Mouse (Mus musculus): ENCODE results near the gene Hist1h2bk. TPM values are rescaled to one million over a fixed set of nuclear protein-coding genes. Genes with fewer than 3 reads are reported as not detected.

Gene Hist1h2bk
- 10 to 100 TPM; 30.5 to 35.2 TPM for total RNA-seq (2021)

DNA sequence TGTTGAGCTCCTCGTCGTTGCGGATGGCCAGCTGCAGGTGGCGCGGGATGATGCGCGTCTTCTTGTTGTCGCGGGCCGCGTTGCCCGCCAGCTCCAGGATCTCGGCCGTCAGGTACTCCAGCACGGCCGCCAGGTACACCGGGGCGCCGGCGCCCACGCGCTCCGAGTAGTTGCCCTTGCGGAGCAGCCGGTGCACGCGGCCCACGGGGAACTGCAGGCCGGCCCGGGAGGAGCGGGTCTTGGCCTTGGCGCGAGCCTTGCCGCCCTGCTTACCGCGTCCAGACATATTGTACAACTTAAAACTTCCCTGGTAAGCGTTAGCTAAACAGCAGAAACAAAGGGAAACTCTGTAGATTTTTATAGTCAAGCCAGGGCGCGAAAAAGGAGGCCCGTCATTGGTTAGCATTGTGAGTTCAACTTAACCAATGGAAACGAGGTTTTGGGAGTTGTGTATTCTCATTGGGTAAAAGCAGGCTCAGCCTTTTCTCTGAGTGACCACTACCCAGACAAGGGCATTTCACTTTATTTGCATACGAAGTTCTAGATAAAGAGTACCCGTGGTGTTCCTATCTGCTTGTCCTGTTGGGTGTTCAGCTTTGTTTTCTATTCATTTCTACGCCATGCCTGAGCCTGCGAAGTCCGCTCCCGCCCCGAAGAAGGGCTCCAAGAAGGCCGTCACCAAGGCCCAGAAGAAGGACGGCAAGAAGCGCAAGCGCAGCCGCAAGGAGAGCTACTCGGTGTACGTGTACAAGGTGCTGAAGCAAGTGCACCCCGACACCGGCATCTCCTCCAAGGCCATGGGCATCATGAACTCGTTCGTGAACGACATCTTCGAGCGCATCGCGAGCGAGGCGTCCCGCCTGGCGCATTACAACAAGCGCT, at the start of gene Hist1h2bk, which contains the start of gene Hist1h2ah:
TSS of gene Hist1h2bk (plus strand) at position 604 of the 882 bp plus-strand sequence.
TSS of gene Hist1h2ah (minus strand) at position 302 of the 882 bp plus-strand sequence.
- DNase-seq: peak; percentile 76 to 85

DNA sequence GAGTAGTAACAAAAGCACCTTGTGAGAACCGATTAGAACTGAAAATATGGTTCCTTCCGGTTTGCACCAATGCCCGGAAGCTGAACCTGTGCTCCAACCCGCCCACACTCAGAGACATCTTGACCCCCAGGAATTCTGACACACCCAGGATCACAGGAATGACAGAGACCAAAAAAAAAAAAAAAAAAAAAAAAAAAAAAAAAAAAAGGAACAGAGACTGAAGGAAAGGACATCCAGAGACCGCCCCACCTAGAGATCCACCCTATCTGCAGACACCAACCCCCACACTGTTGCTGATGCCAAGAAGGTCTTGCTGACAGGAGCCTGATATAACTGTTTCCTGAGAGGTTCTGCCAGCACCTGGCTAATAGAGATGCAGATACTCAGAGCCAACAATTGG, 43.1 kb upstream of the Hist1h2bk start:
- no peak for DNase-seq

DNA sequence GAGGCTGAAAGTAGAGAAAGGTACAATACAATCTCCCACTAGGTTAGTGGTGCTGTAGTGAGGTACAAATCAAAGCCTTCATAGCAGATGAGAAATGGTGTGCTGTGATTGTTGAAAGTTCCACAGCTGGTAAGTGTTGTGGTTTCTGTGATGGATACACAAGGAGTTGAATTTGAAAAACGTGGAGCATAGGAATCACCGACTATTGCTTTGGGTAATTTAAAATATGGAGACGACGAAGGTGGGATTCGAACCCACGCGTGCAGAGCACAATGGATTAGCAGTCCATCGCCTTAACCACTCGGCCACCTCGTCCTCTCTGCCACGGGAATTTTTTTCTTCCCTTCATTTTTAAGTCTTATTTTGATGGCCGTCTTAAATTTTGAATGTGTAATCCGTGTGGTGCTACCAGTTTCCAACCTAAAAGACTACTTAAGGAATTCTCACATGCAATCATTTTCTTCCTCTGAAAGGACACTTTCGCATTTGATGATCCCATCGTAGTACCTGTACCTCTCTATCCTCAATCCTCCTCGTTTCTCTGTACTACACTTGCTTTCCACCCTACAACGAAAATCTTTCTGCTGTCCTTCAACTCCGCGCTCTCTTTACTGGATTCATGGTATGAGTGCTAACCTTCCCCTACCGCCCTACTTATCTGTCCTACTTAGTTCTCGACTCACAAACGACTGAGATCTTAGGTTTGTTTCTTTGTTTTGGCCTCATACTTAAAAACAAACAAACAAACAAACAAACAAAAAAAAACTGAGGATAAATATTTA, 41.5 kb upstream of the Hist1h2bk start:
- DNase-seq: peak in 1 of 2 experiments; percentile 41

- no peak for DNase-seq
These were observed 40.8 kb upstream of the Hist1h2bk start for GRCm38 (mm10) chr13:21994896-21995295.

- no peak for DNase-seq
These were observed 40.2 kb upstream of the Hist1h2bk start for GRCm38 (mm10) chr13:21995331-21995914.

GRCm38 (mm10) chr13:21996101-21996839, 39.4 kb upstream of the Hist1h2bk start:
- no peak for DNase-seq

DNA sequence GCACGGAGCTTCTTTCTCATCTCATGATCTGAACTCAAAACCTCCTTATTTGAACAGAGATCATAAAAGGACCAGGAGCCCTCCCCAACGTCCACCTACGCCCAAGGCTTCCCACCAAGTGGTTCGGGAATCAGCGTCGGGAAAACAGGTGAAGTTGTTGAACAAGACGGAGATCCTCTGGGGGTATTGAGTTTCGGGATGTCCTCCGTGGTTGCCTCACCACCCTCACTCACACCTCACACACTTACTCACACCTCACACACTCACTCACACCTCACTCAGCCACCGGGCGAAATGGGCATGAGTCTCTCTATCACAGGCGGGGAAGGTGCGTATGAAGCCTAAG, 38.9 kb upstream of the Hist1h2bk start:
- DNase-seq: no peak

- no peak for DNase-seq
These were observed 38.4 kb upstream of the Hist1h2bk start for GRCm38 (mm10) chr13:21997201-21997820.

DNA sequence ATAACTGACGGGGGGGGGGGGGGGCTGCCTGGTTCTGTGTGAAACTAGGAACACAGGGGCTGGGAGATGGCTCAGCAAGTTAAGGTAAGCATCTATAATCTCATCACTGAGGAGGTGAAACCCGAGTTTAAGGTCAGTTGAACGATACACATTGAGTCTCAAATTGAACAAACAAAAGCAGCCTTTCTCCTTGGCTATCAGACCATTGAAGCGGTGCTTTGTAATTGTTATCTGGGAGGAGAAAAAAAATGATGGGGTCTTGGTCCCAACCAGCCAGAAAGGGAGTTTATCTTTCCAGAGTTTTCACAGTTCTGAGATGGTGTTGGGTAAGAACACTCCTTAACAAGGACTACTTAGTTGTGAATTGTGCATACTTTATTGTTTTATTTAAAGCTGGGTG, 37.8 kb upstream of the Hist1h2bk start:
- no peak for DNase-seq

GRCm38 (mm10) chr13:21998412-21998811, 37.3 kb upstream of the Hist1h2bk start:
- no peak for DNase-seq

- DNase-seq: no peak
These were observed 36.5 kb upstream of the Hist1h2bk start for GRCm38 (mm10) chr13:21999147-21999546.

DNA sequence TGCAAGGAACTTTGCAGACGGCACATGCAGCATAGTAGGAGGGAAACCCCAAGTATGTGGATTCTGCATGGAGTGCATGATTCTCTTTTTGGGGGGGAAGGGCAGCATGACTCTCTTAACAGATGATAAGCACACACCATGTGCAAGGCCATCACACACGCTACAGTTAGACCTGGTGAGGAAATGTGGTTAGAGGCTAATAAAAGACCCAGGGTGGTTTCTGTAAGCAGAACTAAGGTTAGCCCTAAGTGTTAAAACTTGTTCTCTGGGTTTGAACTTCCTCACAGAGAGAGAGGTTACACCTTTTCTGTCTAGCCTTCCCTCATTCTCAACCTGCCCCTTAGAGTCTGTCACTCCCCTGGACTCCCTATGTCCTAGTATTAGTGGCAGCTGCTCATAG, 34.3 kb upstream of the Hist1h2bk start:
- DNase-seq: no peak

DNA sequence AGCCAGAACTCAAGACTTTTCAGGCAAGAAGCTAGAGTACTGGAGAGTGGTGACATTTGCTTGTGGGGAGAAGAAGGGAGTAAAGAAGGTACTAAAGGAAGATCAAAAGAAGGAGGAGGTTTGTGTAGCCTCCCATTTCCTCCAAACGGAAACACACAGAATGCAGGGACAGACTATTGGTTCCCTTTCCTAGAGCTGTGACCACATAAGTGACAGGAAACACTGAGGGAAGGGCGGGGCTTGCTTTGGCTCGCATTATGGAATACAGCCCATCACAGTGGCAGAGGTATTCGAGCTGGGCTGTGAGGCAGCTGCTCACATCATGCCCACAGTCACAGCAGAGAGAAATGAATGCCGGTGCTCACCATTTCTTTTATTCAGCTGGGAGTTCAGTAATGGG, 33.8 kb upstream of the Hist1h2bk start:
- DNase-seq: no peak

GRCm38 (mm10) chr13:22005605-22006333, 29.9 kb upstream of the Hist1h2bk start:
- DNase-seq: peak in 1 of 2 experiments; percentile 34

DNA sequence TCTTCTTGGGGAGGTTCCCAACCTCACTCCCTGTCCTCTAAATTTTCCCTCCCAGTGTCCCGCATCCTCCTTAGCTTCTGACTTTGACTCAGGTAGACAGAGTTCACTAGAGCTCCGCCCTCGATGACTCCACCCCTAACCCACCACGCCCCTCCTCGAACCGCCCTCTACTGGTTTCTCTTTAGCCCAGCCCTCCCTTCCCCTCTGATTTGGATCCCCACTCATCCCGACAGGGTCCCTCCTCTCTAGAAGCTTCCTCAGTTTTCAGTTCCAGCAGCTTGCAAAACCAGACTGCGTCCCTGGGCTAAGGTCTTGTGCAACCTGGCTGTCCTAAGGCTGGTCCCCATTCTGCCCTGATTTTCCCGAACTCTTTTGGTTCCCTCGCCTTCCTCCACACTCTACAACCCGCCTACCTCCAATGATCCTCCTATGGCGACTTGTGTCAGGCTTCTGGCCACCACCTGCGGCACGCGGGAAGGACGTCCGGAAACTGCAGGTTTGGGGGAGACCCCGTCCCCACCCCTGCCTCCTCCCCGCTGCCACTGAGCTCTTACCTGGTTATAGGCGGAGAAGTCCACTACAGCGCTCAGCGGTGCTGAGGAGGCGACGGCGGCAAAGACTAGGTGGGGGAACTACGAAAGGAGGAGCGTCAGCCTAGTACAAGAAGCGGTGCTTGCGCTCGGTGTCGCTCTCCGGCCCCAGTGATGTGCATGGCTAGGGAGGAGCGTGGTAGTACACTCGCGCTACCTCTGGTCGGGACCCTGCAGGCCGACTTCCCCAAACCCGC, 29.1 kb upstream of the Hist1h2bk start:
- DNase-seq: peak in 1 of 2 experiments; percentile 32

DNA sequence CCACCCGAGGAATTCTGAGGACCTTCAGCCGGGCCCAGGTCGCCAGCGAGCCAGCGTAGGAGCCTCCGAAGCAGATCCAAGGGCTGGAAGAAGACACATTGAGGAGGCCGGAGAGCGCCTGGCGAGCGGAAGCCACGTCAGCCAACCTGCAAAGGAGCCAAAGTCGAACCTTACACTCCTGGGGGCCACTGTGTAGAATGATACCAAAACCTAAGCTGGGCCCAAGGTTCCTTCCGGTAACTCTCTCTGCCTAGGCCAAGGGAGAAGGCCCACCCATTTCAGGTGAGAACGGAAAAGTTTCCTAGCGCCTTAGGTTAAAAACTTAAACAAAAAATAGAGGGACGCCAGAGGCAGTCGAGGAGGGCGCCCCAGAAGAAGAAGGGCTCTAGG, 28.6 kb upstream of the Hist1h2bk start:
- DNase-seq: no peak

DNA sequence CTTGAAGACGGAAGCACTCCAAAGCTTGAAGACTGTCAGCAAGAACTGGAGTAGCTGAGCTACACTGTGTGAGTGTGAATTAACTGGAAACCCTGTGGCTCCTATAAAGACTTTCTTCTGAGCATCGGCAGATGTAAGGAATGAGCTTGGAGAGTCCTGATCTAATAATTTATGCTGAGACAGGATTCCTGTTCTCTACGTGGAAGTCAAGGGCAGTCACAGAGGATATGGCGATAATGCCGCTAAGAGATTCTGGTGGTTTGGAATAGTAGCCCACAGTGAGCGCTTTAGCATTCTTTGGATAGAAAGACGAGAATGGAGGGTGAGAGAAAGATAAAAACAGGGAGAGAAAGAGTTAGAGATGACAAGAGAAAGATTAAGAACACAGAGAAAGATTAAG, 27.8 kb upstream of the Hist1h2bk start:
- DNase-seq: no peak

GRCm38 (mm10) chr13:22008707-22009106, 27.0 kb upstream of the Hist1h2bk start:
- no peak for DNase-seq

- DNase-seq: no peak
These were observed 26.0 kb upstream of the Hist1h2bk start, which contains the start of gene Prss16 for GRCm38 (mm10) chr13:22009642-22010041. TSS of gene Prss16 (minus strand) at chr13:22009742.

GRCm38 (mm10) chr13:22013716-22014115, 22.0 kb upstream of the Hist1h2bk start:
- DNase-seq: no peak
